Mouse (Mus musculus) induced T-regulatory cell, adult 2 months (primary cell): ENCODE measurements around the gene Tiparp.
A peak's percentile ranks its signal among the peaks of the same experiment; 100 is the strongest.

Experiments used
- DNase-seq: peaks from one replicate; pipeline ENCODE4 v3.0.0-alpha.2; 2012; ENCODE audit warnings: low read depth

Gene Tiparp

GRCm38 (mm10) chr3:65529471-65530215, 1.4 kb downstream of the Tiparp start:
- no peak for DNase-seq

- peak; percentile 44 for DNase-seq
Observed at GRCm38 (mm10) chr3:65533014-65533413, 4.8 kb downstream of the Tiparp start.

GRCm38 (mm10) chr3:65533598-65533997, 5.4 kb downstream of the Tiparp start:
- DNase-seq = no peak

GRCm38 (mm10) chr3:65534488-65534887, 6.3 kb downstream of the Tiparp start:
- no peak for DNase-seq

- no peak for DNase-seq
Observed at GRCm38 (mm10) chr3:65535087-65535761, 7.0 kb downstream of the Tiparp start.

- DNase-seq = peak; percentile 42
Observed at GRCm38 (mm10) chr3:65537288-65537687, 9.1 kb downstream of the Tiparp start.

GRCm38 (mm10) chr3:65540906-65541551, 12.8 kb downstream of the Tiparp start:
- no peak for DNase-seq

GRCm38 (mm10) chr3:65541552-65541935, 13.3 kb downstream of the Tiparp start:
- no peak for DNase-seq

GRCm38 (mm10) chr3:65549785-65550184, 21.6 kb downstream of the Tiparp start:
- DNase-seq = no peak

- no peak for DNase-seq
Observed at GRCm38 (mm10) chr3:65551065-65551464, 22.9 kb downstream of the Tiparp start.

- DNase-seq = no peak
Observed at GRCm38 (mm10) chr3:65554633-65555032, 26.4 kb downstream of the Tiparp start.

- no peak for DNase-seq
Observed at GRCm38 (mm10) chr3:65558679-65559078, 30.5 kb downstream of the Tiparp start.

GRCm38 (mm10) chr3:65562212-65562611, 34.0 kb downstream of the Tiparp start:
- no peak for DNase-seq

- DNase-seq = no peak
Observed at GRCm38 (mm10) chr3:65562694-65563093, 34.5 kb downstream of the Tiparp start.

- no peak for DNase-seq
Observed at GRCm38 (mm10) chr3:65563926-65564624, 35.9 kb downstream of the Tiparp start.

- DNase-seq = no peak
Observed at GRCm38 (mm10) chr3:65565632-65566300, 37.6 kb downstream of the Tiparp start.

- no peak for DNase-seq
Observed at GRCm38 (mm10) chr3:65569941-65570340, 41.7 kb downstream of the Tiparp start.

- no peak for DNase-seq
Observed at GRCm38 (mm10) chr3:65573516-65573915, 45.3 kb downstream of the Tiparp start.

GRCm38 (mm10) chr3:65577602-65578001, 49.4 kb downstream of the Tiparp start:
- DNase-seq = no peak

- DNase-seq = no peak
Observed at GRCm38 (mm10) chr3:65579260-65579921, 51.2 kb downstream of the Tiparp start.

- DNase-seq = peak; percentile 22
Observed at GRCm38 (mm10) chr3:65581596-65581995, 53.4 kb downstream of the Tiparp start.
